Mouse (Mus musculus): ENCODE measurements around the gene Zfp988. TPM values are rescaled to one million over a fixed set of nuclear protein-coding genes. Genes with fewer than 3 reads are reported as not detected.
"Not testable (repeated sequence)": the region's sequence is repeated elsewhere in the genome, so short reads cannot be mapped to it uniquely, and the experiment has no call there.

Gene Zfp988
- polyA plus RNA-seq, 1 experiment: 25.2 TPM

GRCm38 (mm10) chr4:147302375-147302774 lies 3.1 kb upstream of the Zfp988 start:
- H3K9ac ChIP-seq (ENCODE audit: low read depth, poor library complexity, severe bottlenecking); H3K4me1 ChIP-seq (ENCODE audit: control insufficient read depth, insufficient read depth, low read length); H3K27ac ChIP-seq (ENCODE audit: insufficient read depth, low read length); H3K27me3 ChIP-seq (ENCODE audit: control insufficient read depth, insufficient read depth, low read length, poor library complexity, severe bottlenecking); H3K4me3 ChIP-seq (ENCODE audit: low read depth, low read length); H3K36me3 ChIP-seq (ENCODE audit: control insufficient read depth, insufficient read depth, low read length, poor library complexity, severe bottlenecking); H3K9me3 ChIP-seq (replicated peaks; ENCODE audit: control insufficient read depth, insufficient read depth, low read length, poor library complexity, severe bottlenecking): not testable (repeated sequence)

GRCm38 (mm10) chr4:147335036-147335690 lies 29.7 kb downstream of the Zfp988 start:
- H3K27ac ChIP-seq (ENCODE audit: insufficient read depth, low read length); H3K4me3 ChIP-seq (ENCODE audit: low read depth, low read length): not testable (repeated sequence)
- H3K9me3 ChIP-seq (replicated peaks; ENCODE audit: control insufficient read depth, insufficient read depth, low read length, poor library complexity, severe bottlenecking): peaks cover 50% of the 10 kb centered on the region

DNA sequence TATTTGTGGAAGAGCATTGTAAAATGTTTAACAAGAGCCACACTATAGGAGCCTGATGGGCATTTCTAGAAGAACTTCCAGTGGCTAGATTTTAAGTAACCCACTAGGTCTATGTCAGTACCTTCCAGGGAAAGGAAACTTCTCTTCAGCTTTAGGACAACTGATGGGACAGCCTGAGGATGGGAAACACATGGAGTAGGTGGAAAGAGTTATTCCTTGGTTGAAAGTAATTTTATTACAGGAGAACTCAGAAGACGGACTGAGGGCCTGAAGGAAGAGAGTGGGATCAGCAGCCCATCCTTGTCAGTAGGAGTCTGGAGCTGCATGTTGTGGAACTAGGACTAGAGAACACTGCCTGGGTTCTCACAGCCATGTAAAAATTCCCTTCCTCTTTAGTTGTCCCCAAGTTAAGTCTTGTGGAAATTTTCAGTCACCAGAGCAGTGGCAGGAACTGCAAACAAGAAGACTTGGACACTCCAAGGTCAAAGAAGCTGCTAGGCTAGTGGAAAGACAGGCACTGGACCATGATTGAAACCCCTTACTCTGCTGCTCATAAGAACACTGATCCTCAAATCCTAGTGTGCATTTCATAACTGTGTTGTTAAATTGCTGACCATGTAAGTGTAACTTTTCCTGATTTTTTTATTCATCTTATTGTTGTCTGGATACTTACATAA lies 30.4 kb downstream of the Zfp988 start:
- H3K36me3 ChIP-seq (ENCODE audit: control insufficient read depth, insufficient read depth, low read length, poor library complexity, severe bottlenecking); H3K27ac ChIP-seq (ENCODE audit: insufficient read depth, low read length); H3K4me3 ChIP-seq (ENCODE audit: low read depth, low read length); H3K4me1 ChIP-seq (ENCODE audit: control insufficient read depth, insufficient read depth, low read length); H3K9ac ChIP-seq (ENCODE audit: low read depth, poor library complexity, severe bottlenecking); H3K27me3 ChIP-seq (ENCODE audit: control insufficient read depth, insufficient read depth, low read length, poor library complexity, severe bottlenecking): not testable (repeated sequence)
- peaks cover 50% of the 10 kb centered on the region for H3K9me3 ChIP-seq (replicated peaks; ENCODE audit: control insufficient read depth, insufficient read depth, low read length, poor library complexity, severe bottlenecking)

More at GRCm38 (mm10) chr4:147335036-147335690, 29.7 kb downstream of the Zfp988 start:
- H3K27me3 ChIP-seq (ENCODE audit: control insufficient read depth, insufficient read depth, low read length, poor library complexity, severe bottlenecking); H3K9ac ChIP-seq (ENCODE audit: low read depth, poor library complexity, severe bottlenecking); H3K36me3 ChIP-seq (ENCODE audit: control insufficient read depth, insufficient read depth, low read length, poor library complexity, severe bottlenecking); H3K4me1 ChIP-seq (ENCODE audit: control insufficient read depth, insufficient read depth, low read length): not testable (repeated sequence)

- not testable (repeated sequence) for H3K27me3 ChIP-seq (ENCODE audit: control insufficient read depth, insufficient read depth, low read length, poor library complexity, severe bottlenecking); H3K4me3 ChIP-seq (ENCODE audit: low read depth, low read length); H3K36me3 ChIP-seq (ENCODE audit: control insufficient read depth, insufficient read depth, low read length, poor library complexity, severe bottlenecking); H3K4me1 ChIP-seq (ENCODE audit: control insufficient read depth, insufficient read depth, low read length); H3K9ac ChIP-seq (ENCODE audit: low read depth, poor library complexity, severe bottlenecking); H3K27ac ChIP-seq (ENCODE audit: insufficient read depth, low read length)
- H3K9me3 ChIP-seq (replicated peaks; ENCODE audit: control insufficient read depth, insufficient read depth, low read length, poor library complexity, severe bottlenecking): peaks cover 50% of the 10 kb centered on the region
These were observed 31.1 kb downstream of the Zfp988 start for GRCm38 (mm10) chr4:147336368-147337195.

- not testable (repeated sequence) for H3K9ac ChIP-seq (ENCODE audit: low read depth, poor library complexity, severe bottlenecking); H3K27ac ChIP-seq (ENCODE audit: insufficient read depth, low read length); H3K4me3 ChIP-seq (ENCODE audit: low read depth, low read length); H3K36me3 ChIP-seq (ENCODE audit: control insufficient read depth, insufficient read depth, low read length, poor library complexity, severe bottlenecking); H3K27me3 ChIP-seq (ENCODE audit: control insufficient read depth, insufficient read depth, low read length, poor library complexity, severe bottlenecking); H3K4me1 ChIP-seq (ENCODE audit: control insufficient read depth, insufficient read depth, low read length)
- peaks cover 50% of the 10 kb centered on the region for H3K9me3 ChIP-seq (replicated peaks; ENCODE audit: control insufficient read depth, insufficient read depth, low read length, poor library complexity, severe bottlenecking)
These were observed 32.0 kb downstream of the Zfp988 start for GRCm38 (mm10) chr4:147337520-147337919.

DNA sequence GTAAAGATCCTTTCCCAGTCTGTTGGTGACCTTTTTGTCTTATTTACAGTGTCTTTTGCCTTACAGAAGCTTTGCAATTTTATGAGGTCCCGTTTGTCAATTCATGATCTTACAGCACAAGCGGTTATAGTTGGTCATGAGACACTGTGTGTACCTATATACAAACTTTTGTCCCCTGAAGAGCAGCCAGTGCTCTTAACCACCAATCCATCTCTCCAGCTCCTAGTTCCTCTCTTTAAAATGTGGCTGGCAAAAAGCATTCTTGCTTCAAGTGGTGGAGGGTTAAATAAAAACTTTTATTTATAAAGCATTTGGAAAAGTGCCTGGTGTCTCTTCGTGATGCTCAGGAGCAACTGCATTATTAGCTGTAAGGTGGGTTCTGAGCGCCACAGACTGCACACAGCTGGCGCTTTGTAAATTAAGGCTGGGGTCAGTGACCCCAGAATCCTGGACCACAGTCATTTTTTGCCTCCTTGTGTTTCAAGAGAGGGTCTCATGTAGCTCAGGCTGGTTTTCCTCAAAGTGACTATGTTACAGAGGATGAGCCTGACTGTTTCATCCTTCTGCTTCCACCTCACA lies 32.6 kb downstream of the Zfp988 start:
- peaks cover 44% of the 10 kb centered on the region for H3K9me3 ChIP-seq (replicated peaks; ENCODE audit: control insufficient read depth, insufficient read depth, low read length, poor library complexity, severe bottlenecking)
- no peaks in the 10 kb centered on the region for H3K4me1 ChIP-seq (ENCODE audit: control insufficient read depth, insufficient read depth, low read length)

GRCm38 (mm10) chr4:147338706-147339105 lies 33.2 kb downstream of the Zfp988 start:
- H3K36me3 ChIP-seq (ENCODE audit: control insufficient read depth, insufficient read depth, low read length, poor library complexity, severe bottlenecking); H3K4me3 ChIP-seq (ENCODE audit: low read depth, low read length); H3K27me3 ChIP-seq (ENCODE audit: control insufficient read depth, insufficient read depth, low read length, poor library complexity, severe bottlenecking); H3K9ac ChIP-seq (ENCODE audit: low read depth, poor library complexity, severe bottlenecking); H3K27ac ChIP-seq (ENCODE audit: insufficient read depth, low read length); H3K4me1 ChIP-seq (ENCODE audit: control insufficient read depth, insufficient read depth, low read length): not testable (repeated sequence)
- H3K9me3 ChIP-seq (replicated peaks; ENCODE audit: control insufficient read depth, insufficient read depth, low read length, poor library complexity, severe bottlenecking): peaks cover 38% of the 10 kb centered on the region

More for the DNA sequence above, 32.6 kb downstream of the Zfp988 start:
- Histone ChIP-seq H3K4me3 (ENCODE audit: low read depth, low read length) (no peak overlapping the region), H3K27me3 (ENCODE audit: control insufficient read depth, insufficient read depth, low read length, poor library complexity, severe bottlenecking) (0 out of 2 replicates have a peak, but pooled peaks cover 1% of the 10 kb centered on the region), H3K36me3 (ENCODE audit: control insufficient read depth, insufficient read depth, low read length, poor library complexity, severe bottlenecking) (peaks cover 5% of the 10 kb centered on the region), H3K9ac (ENCODE audit: low read depth, poor library complexity, severe bottlenecking) (no peak overlapping the region), H3K27ac (ENCODE audit: insufficient read depth, low read length) (no peak overlapping the region)
- TF ChIP-seq POLR2A (IDR thresholded peaks at IDR 0.05; ENCODE audit: insufficient read depth, low read length): no peak
- no peak for TF ChIP-seq CTCF (IDR thresholded peaks at IDR 0.05; ENCODE audit: low read depth, low read length)
- no peak for TF ChIP-seq EP300 (IDR thresholded peaks at IDR 0.05; ENCODE audit: insufficient read depth, low read depth, low read length)

DNA sequence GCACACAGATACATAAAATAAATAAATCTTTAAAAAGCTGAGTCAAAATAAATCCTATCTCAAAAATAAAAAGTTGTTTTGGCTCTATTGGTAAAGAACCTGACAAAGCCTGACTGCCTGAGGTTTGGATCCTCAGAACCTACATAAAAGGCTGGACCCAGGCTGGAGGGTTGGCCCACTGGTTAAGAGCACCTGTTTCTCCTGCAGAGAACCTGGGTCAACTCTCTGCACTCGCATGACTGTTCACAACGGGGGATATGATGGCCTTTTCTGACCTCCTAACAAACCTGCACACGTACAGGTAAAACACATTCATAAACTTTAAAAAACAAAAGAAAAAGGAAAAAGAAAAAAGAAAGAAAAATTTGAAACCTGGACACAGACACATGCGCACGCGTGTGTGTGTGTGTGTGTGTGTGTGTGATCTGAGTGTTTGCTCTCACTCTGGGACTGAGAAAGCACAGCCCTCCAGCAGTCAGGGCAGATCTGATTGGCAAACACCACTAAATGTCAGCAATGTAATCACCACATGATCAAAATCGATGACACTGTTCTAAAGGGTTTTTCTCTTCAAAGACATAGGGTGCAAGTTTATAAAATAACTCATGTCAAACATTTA lies 34.2 kb downstream of the Zfp988 start:
- not testable (repeated sequence) for H3K9ac ChIP-seq (ENCODE audit: low read depth, poor library complexity, severe bottlenecking); H3K4me1 ChIP-seq (ENCODE audit: control insufficient read depth, insufficient read depth, low read length); H3K27ac ChIP-seq (ENCODE audit: insufficient read depth, low read length); H3K36me3 ChIP-seq (ENCODE audit: control insufficient read depth, insufficient read depth, low read length, poor library complexity, severe bottlenecking); H3K4me3 ChIP-seq (ENCODE audit: low read depth, low read length); H3K27me3 ChIP-seq (ENCODE audit: control insufficient read depth, insufficient read depth, low read length, poor library complexity, severe bottlenecking)
- H3K9me3 ChIP-seq (replicated peaks; ENCODE audit: control insufficient read depth, insufficient read depth, low read length, poor library complexity, severe bottlenecking): peaks cover 29% of the 10 kb centered on the region
